Mouse (Mus musculus) megakaryocyte-erythroid progenitor cell, adult 5-6 weeks (primary cell): Measurements from ENCODE around the gene Wnt4. TPM values are rescaled to one million over a fixed set of nuclear protein-coding genes. Genes with fewer than 3 reads are reported as not detected.

Source experiments
- ATAC-seq: replicated peaks from 2 replicates; pipeline ENCODE4 v1.8.0; 2016; ENCODE audit warnings: mild to moderate bottlenecking, inconsistent platforms; ENCODE audit not compliant: severe bottlenecking, poor library complexity, low FRiP score, low TSS enrichment
- total RNA-seq, 2 experiments: library from RNA; stranded (forward) in 1 of 2; stranded (reverse) in 1 of 2; fragments of 200-1000, 215-1000 nt in 1 of 2; fragments of >200 nt in 1 of 2; fragmentation: Nextera tagmentation in 1 of 2; gene quantifications; 2 replicates each; pipeline ENCODE4 v1.2.3; 2014 to 2017

Wnt4 gene
- total RNA-seq (2014; fragmentation: Nextera tagmentation), result not detected in 2 replicates
- total RNA-seq (2017), result not detected in 2 replicates

DNA sequence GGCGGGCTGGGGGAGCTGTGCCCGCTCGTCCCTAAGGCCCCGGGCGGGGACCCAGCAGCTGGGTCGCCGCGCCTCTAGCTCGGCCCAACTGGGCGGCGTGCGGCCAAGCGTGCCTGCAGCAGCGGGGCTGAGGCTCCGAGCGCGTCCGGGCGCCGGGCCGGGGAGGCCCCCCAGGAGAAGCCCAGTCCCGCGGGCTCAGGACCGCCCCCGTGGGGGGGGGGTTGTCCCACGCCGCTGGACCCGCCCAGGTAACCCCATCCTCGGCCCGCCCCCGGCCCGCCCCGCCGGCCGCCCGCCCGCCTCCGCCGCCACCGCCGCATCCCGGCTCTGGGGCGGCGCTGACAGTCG is at the start of gene Wnt4:
Gene Wnt4 (plus strand): TSS at position 324 of the 348 bp plus-strand sequence.
- no peak for ATAC-seq

DNA sequence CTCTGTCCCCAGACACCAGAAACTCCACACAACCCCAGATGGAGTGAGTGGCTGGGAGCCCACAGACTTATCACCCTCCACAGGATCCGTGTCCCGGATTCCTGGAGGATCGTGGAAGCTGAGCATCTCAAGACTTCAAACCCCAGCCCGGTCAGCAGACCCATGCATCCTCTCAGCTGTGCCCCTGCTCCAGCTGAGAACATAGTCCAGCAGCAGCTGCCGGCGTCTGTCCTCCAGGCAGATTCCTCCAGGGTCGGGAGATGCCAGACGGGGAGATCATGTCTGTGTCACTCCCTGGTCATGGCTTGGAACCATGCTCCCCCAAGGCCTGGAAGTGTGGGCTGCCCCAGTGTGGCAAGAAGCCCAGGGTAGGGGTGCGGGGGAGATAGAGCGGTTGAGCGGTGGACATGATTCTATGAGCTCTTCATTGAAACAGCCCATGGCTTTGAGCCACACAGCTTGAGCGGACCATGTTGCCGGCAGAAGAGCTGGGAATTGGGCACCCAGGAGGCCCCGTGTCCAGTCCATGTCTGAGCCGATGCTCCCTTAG is 48.6 kb upstream of the Wnt4 start:
- no peak for ATAC-seq

DNA sequence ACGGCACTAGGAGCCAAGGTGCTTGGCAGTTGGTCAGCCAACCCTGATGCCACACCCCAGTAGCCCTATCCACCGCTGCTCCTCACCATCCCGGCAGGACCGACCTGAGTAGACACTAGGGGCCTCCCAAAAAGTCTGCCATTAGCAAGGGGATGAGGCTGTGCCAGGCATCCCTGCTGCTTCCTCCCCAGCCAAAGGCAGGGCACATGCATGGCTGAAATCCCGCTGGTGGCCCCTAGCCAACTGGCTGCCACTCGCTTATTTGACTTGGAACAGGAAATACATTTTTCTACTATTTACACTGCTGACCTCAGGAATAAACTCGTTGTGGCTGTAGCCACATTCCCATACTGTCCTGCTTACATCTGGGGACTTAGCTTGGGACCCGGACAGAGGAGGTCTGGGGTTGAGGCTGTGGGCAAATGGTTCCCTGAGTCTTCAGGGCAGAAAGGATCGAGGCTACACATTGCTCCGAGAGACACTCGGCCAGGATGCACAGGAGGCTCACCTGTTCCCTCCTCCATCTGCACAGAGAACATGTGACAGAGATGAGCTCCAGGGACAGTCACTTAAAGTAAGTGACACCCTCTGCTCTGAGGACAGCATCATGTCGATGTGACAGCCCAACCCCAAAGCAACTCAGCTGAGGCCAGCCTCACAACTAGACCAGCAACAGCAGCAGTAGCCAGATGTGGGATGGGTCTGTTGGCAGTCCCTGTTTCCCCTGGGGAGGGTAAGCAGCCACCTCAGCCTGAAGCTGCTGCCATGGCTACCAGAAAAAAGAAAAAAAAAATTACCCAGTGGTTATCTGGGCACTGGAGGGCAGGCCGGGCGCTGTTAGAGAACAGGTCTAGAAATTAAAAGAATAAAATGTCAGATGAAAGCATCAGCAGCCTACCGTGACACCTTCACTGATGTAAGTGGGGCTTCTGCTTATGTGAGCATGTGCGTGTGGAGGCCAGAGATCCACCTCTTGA is 45.5 kb upstream of the Wnt4 start:
- ATAC-seq, result no peak

DNA sequence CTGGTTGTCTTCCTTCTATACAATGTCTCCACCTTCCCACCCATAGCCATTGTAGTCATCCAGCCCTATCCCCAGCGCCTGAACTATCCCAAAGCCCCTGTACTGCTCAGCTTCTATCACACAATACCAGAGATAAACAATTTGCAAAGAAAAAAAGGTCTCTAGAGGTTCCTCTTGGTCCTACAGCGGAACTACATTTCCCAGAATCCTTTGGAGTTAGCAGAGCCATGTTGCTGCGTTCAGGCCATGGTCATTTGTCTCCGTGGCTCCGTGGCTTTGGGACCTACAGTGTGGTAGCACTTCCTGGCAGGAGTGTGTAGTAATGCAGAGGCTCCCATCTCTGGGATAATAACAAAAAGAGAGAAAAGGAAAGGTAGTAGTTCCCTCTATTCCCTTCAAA is 43.7 kb upstream of the Wnt4 start:
- no peak for ATAC-seq

DNA sequence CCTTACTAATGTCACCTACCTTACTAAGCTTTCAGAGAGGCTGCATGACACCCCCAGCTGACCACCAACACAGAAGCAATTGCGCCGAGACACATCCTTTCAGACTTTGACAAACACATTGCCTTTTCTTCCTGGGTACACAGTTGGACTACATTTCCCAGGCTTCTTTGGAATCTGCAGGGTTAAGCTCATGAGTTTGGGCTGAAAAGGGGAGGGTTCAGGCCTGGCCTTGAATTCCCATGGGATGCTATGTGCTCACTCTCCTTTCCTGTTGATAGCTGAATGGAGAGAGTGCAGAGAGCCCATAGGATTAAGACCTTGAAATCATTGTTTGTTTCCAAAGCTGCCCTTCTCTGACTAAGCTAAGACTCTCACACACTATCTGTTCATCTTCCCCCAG is 42.8 kb upstream of the Wnt4 start:
- no peak for ATAC-seq

GRCm38 (mm10) chr4:137235368-137235767 is 41.9 kb upstream of the Wnt4 start:
- no peak for ATAC-seq

GRCm38 (mm10) chr4:137244883-137245282 is 32.4 kb upstream of the Wnt4 start:
- ATAC-seq, result no peak

GRCm38 (mm10) chr4:137250333-137250732 is 27.0 kb upstream of the Wnt4 start:
- ATAC-seq, result no peak

GRCm38 (mm10) chr4:137250849-137251248 is 26.4 kb upstream of the Wnt4 start:
- ATAC-seq, result no peak

DNA sequence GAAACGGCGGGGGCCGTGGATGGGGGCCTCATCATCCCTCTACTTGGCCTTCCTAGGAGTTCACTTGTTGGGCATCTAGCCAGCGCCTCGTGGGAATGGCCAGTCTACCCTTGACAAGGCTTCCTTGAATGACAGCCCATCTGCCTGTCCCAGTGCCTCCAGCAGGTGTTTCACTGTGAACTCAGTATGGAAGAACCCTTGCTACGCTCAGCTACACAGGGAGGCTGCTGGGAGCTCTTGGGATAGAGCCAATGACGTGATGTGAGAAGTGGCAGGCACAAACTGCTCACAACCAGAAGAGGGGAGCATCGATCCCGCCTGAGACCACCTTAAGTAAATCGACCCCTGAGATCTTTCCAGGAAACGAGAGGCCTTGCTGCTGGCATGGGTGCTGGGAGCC is 23.7 kb upstream of the Wnt4 start:
- no peak for ATAC-seq

DNA sequence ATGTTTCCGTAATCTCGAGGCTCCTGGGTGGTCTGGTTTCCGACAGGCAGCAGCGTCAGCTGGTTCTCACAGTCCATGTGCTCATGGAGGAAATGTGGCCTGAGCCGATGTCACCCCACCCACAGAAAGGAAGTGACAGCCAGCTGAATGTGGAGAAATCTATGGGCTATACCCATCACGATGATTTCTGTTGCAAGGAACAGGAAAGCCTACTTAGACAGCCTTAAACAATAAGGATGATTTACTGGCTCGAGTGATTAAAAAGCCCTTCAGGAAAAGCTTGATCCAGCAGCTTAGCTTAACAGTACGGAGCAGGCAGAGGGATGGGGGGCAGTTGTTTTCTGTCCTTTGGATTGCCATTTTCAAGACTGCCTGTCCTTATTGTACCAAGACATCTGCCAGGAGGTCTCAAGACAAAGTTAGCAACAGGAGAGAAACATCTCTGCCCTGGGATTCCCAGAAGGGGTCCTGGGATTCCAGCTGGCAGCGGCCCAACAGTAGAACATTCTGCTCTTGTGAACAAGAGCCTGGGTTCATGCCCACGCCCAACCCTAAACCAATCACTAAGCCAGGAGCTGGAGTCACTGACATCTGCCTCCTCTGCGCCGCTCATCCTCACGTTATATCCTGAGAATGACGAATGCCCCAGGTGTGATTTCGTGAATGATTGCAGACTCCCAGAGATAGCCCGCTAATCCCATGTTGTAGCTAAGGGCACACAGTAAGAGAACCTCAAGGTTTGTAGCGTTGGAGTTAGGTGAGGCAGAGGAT is 22.9 kb upstream of the Wnt4 start:
- ATAC-seq, result no peak

GRCm38 (mm10) chr4:137255568-137255967 is 21.7 kb upstream of the Wnt4 start:
- ATAC-seq, result no peak

DNA sequence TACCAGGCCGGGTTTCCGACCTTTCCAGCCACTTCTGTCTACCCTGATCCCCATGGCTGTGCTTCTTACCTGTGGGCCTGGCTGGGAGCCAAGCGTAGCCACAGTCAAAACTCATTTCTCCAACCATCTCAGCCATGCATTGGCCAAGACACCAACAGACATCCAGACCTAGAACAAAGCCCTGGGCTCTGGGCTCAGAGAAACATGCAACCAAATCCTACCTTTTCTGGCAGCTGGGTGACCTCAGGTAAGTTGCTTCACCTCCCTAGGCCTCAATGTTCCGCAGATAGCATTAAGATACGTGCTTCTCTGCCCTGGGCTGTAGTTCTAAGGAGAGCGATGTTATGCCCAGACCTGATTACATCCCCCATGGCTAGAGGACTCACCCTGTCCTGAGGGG is 15.5 kb upstream of the Wnt4 start:
- ATAC-seq, result no peak

DNA sequence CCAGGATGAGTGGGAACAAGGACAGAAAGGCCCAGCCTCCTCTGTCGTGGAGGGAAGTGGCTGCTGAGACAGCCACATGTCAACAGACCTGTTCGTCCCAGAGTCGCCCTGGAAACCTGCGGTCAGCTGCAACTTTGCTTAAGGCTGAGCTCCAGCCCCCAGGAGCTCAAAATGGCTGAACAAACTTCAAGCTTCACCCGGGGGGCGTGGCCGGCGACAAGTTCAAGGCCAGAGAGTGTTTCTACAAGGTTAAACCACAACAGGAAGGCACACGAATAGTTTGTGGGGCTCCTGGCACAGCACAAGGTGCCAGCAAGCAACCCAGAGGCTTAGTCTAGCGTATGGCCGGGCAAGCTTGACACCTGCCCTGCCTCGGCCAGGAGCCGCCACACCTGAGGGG is 13.2 kb upstream of the Wnt4 start:
- no peak for ATAC-seq

DNA sequence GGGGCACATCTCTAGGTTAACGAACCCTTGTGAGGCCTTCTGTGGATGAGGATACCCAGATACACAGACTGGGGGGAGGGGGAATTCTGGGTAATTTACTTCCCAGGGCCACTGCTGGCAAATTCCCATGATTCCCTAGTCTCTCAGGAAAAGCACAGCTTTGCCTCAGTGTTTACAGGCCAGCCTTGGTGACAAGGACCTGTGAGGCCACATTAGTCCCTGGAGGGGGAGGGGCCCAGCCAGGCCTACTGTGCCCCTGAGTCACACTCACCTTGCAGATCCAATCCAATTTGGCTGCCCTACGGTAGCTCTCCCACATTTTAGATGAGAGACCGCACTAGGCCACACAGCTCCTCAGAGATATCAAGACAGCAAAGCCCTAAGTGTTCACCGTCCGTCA is 12.2 kb upstream of the Wnt4 start:
- ATAC-seq, result no peak

DNA sequence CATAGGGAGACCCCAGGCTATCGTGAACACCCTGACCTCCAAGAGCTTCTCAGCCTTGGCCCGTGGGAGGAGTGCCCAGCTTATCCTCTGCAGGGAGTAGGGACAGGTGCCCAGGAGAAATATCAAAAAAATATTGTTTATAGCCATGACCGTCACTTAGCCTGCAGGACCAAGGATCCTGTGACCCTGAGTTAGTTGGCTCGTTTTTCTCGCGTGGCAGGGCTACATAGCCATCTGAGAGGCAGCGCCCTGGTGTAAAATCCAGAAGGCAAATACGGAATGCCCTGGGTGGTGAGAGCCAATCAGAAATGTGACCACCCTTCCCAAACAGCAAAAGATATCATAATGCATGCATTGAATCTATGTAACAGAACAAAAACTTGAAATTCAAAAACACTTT is 8.7 kb upstream of the Wnt4 start:
- ATAC-seq, result no peak

- ATAC-seq, result no peak
Observed at GRCm38 (mm10) chr4:137271856-137272255, 5.4 kb upstream of the Wnt4 start.

GRCm38 (mm10) chr4:137274304-137274703 is 3.0 kb upstream of the Wnt4 start:
- ATAC-seq, result no peak

DNA sequence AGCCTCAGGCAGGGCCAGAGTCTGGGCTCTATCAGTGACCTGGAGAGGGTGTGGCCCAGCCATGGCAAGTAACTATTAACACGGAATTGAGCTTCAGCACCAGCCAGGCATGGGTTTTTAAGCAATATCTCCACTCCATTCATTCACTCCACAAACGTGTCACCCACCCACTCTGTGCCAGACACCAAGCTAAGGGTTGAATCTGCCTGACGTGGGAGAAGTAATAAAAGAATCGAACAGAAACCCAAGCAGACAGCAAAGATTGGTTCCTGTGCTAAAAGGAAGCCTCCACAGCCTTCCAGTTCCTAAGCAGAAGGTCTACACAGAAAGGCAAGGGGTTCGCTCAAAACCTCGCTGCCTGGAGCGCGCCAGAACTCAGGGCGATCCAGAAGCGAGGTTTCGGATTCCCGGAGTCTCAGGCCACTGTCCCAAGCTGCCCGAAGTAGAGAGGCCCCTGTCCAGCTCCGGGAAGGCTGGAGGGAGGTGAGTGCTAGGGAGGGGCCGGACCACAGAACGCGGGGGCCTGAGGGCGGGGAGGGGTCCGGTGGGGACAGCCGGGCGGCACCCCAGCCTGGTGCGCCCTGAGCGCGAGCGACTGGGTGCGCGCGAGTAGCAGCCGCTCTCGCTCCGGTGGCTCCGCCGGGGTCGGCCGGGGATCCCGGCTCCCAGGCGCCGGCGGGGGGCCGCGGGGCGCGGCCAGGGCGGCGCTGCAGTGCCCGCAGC is 685 bp upstream of the Wnt4 start:
- ATAC-seq, result no peak
